Mouse (Mus musculus): Measurements from ENCODE around the gene Nudt3.

Gene Nudt3

DNA sequence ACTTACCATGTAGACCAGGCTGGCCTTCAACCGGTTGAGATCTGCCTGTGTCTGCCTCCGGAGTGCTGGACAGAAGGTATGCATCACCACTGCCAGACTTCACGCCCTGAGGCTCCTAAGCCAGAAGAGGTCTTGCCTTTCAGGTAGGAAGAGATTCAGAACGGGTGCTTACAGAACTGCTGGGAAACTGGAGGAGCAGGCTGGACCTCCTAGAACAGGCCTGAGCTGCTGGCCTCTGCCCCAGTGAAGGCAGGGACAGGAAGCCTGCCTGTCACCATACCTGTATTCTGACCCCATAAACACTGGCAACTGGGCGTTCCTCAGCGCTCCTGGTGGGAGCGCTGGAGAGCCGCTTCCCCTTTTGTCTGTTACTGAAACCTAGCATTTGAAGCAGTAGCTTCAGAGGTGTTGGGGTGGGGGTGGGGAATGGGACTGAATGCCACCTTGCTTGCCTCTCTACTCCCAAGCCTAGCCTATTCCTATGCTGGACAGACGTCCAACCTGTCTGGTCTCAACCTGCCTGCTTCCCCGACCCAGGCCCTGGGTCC lies 71.8 kb downstream of the Nudt3 start:
- in situ Hi-C loops (cut with MboI, MseI): no loop called here

DNA sequence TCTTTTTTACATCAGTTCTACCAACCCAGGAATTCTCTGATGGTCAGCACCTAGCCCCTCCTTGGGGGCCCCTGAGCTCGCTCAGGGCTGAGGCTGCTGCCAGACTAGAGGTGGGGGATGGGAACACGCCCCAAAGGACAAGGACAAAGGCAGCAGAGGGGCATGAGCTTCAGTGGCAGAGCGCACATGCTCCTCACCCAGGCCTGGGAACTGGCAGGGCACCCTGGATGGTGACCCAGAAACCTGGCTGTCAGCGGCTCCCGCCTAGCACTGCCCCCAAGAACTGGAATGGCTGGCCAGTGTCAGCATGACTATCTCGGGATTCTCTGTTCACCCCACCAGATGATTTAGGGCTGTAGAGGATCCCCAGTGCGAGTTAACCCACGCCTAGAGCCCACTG lies 74.1 kb downstream of the Nudt3 start:
- in situ Hi-C loops (cut with MboI, MseI): no loop called here

- in situ Hi-C loops (cut with MboI, MseI): no loop called here
Measured at GRCm38 (mm10) chr17:27547253-27547868, 75.9 kb downstream of the Nudt3 start.

- in situ Hi-C loops (cut with MboI, MseI): no loop called here
Measured at GRCm38 (mm10) chr17:27546574-27547085, 76.7 kb downstream of the Nudt3 start.

DNA sequence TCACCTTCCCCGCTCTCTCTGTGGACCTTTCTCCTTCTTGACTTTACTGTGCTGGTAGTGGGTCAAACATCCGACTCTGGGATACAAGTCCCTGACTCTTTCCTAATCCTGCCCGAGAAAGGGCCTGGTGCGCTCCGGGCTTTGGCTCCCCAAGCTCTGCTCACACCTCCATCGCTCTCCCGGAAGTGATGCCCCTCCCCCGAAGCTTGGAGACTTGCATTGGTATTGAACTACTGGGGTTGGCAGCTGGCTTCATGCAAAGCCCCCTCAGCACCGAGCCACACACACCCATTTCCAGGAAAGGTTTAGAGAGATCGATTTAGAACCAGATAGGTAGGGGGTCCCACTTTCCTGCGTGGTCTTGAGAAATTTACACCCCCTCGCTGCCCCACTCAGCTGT lies 77.3 kb downstream of the Nudt3 start:
- in situ Hi-C loops (cut with MboI, MseI): no loop called here

- in situ Hi-C loops (cut with MboI, MseI): no loop called here
Measured at GRCm38 (mm10) chr17:27544551-27544950, 78.7 kb downstream of the Nudt3 start.

DNA sequence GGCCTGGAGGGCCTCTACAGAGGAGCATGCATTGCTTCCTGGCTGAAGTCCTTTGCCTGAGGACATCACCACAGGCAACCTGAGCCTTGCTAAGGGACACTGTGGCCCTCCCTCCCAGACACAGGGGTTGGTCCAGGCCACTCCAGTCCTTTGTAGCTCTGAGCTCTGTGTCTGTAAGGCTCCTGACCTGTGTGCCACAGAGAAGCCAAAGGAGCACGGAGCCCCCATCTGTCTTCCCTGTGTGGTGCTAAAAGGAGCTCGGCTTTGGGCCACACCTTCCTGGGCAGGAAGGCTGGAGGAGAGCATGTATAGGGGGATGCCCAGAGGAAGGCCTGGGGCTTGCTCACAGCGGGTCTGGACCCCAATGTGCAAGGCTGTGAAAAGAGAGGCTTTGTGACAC lies 81.3 kb downstream of the Nudt3 start:
- in situ Hi-C loops (cut with MboI, MseI): no loop called here

GRCm38 (mm10) chr17:27541261-27541660 lies 82.0 kb downstream of the Nudt3 start:
- in situ Hi-C loops (cut with MboI, MseI): no loop called here

GRCm38 (mm10) chr17:27534718-27535117 lies 88.6 kb downstream of the Nudt3 start:
- in situ Hi-C loops (cut with MboI, MseI): no loop called here

DNA sequence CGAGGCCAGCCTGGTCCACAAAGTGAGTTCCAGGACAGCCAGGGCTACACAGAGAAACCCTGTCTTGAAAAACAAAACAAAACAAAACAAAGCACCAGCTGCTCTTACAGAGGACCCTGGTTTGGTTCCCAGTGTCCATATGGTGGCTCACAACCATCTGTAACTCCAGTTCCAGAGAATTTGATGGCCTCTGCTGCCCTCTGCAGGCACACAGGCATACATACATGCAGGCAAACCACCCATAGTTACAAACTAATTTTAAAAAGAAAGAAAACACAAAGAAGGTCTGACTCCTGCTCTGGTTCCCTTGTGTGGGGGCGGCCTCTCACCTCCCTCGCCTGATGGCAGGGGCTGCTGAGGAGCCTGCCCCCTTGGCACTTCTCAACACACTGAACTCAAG lies 89.9 kb downstream of the Nudt3 start:
- in situ Hi-C loops (cut with MboI, MseI): no loop called here

DNA sequence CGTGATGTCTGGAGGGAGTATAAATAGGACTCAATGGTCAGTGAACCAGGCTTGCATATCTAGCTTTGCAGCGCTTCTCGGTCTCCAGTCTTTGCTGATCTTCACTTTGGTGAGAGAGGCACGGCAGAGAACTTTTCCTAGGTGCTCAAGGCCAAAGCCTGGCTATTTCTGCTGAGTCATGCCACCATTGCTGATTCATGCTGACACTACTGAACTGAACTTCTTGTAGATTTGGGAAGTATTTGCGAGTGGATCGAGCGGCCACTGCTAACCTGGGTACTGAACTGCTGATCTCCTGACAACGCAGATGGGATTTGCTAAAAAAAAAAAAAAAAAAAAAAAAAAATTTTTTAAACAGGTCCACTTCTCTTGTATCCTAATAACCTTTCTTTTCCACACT lies 91.2 kb downstream of the Nudt3 start:
- in situ Hi-C loops (cut with MboI, MseI): no loop called here

All from T-helper 2 cell (primary cell).